Mouse (Mus musculus): ENCODE measurements around the gene Tdrd5. TPM values are rescaled to one million over a fixed set of nuclear protein-coding genes. Genes with fewer than 3 reads are reported as not detected.

Gene Tdrd5
- polyA plus RNA-seq (2012; rRNA removed) = 1.6 and 2.1 TPM in 2 replicates

GRCm38 (mm10) chr1:156302911-156303749 lies at the start of gene Tdrd5:
Gene Tdrd5 (minus strand): TSS chr1:156303664.

GRCm38 (mm10) chr1:156310630-156311029 lies 7.2 kb upstream of the Tdrd5 start, which contains the start of gene Nphs2:
Gene Nphs2 (plus strand): TSS chr1:156310727.

Other genes starting within 250 kb of the Tdrd5 start
- gene Fam163a, start 98.6 kb downstream of the Tdrd5 start, polyA plus RNA-seq (2012; rRNA removed) = 1.9 and 2.2 TPM in 2 replicates
- 0.68 and 0.69 TPM in 2 replicates for gene Nphs2, start 7.1 kb upstream of the Tdrd5 start, polyA plus RNA-seq (2012; rRNA removed)
- 28.0 and 58.8 TPM in 2 replicates for gene Gm2000, start 62.4 kb upstream of the Tdrd5 start, polyA plus RNA-seq (2012; rRNA removed)
- 0.39 and 0.40 TPM in 2 replicates for gene Axdnd1, start 117.5 kb upstream of the Tdrd5 start, polyA plus RNA-seq (2012; rRNA removed)
- gene Soat1, start 170.7 kb upstream of the Tdrd5 start, polyA plus RNA-seq (2012; rRNA removed) = 10.3 and 11.0 TPM in 2 replicates
- 7.1 and 7.8 TPM in 2 replicates for gene Gm10031, start 220.3 kb upstream of the Tdrd5 start, polyA plus RNA-seq (2012; rRNA removed)